Mouse (Mus musculus) large intestine, adult 2 months (tissue): ENCODE measurements around the gene Ntrk3. TPM values are rescaled to one million over a fixed set of nuclear protein-coding genes. Genes with fewer than 3 reads are reported as not detected.

Source experiments
- DNase-seq: peaks from one replicate; pipeline ENCODE4 v3.0.0-alpha.2; 2012; ENCODE audit warnings: low read depth, low spot score
- WGBS: fragments of 180-500 bp; shearing (Covaris S2); methylation state at CpG from one replicate; pipeline ENCODE4 v1.1.7; 2018; 5-methylcytosine and 5-hydroxymethylcytosine counted together
- polyA plus RNA-seq: library from polyadenylated mRNA; depleted of rRNA; stranded (reverse); fragments of >200 nt; gene quantifications from 2 replicates; pipeline ENCODE4 v1.2.3, GENCODE M21; 2012

Gene Ntrk3
- polyA plus RNA-seq, 1 experiment = 1.0 TPM

- WGBS = 86% methylated on average over 2 of the region's 2 CpGs
- no peak for DNase-seq
These were observed 451.1 kb downstream of the Ntrk3 start for GRCm38 (mm10) chr7:78286516-78287238.

GRCm38 (mm10) chr7:78269506-78270250 is 468.1 kb downstream of the Ntrk3 start:
- 79% methylated on average over 3 of the region's 3 CpGs for WGBS
- no peak for DNase-seq

- no peak for DNase-seq
- 39% methylated on average over 1 of the region's 1 CpGs for WGBS
These were observed 470.3 kb downstream of the Ntrk3 start for GRCm38 (mm10) chr7:78267461-78268007.

- WGBS = 54% methylated on average over 5 of the region's 5 CpGs
- DNase-seq = no peak
These were observed 473.3 kb downstream of the Ntrk3 start for GRCm38 (mm10) chr7:78264432-78265002.

- WGBS = 82% methylated on average over 8 of the region's 8 CpGs
- no peak for DNase-seq
These were observed 476.2 kb downstream of the Ntrk3 start for GRCm38 (mm10) chr7:78261420-78262125.

- WGBS = 26% methylated on average over 4 of the region's 4 CpGs
- no peak for DNase-seq
These were observed 479.7 kb downstream of the Ntrk3 start for GRCm38 (mm10) chr7:78258151-78258550.

GRCm38 (mm10) chr7:78253777-78254385 is 483.9 kb downstream of the Ntrk3 start:
- WGBS = 66% methylated on average over 3 of the region's 3 CpGs
- no peak for DNase-seq

- 47% methylated on average over 5 of the region's 5 CpGs for WGBS
- no peak for DNase-seq
These were observed 489.6 kb downstream of the Ntrk3 start for GRCm38 (mm10) chr7:78248119-78248642.

- 54% methylated on average over 2 of the region's 2 CpGs for WGBS
- DNase-seq = no peak
These were observed 498.8 kb downstream of the Ntrk3 start for GRCm38 (mm10) chr7:78239012-78239411.

- no peak for DNase-seq
- WGBS = 68% methylated on average over 6 of the region's 6 CpGs
These were observed 516.1 kb downstream of the Ntrk3 start for GRCm38 (mm10) chr7:78221668-78222067.

GRCm38 (mm10) chr7:78220949-78221348 is 516.9 kb downstream of the Ntrk3 start:
- no peak for DNase-seq
- WGBS = 67% methylated on average over 4 of the region's 4 CpGs

- WGBS = 35% methylated on average over 17 of the region's 17 CpGs
- DNase-seq = no peak
These were observed 546.7 kb downstream of the Ntrk3 start for GRCm38 (mm10) chr7:78190931-78191653.

GRCm38 (mm10) chr7:78185578-78185977 is 552.2 kb downstream of the Ntrk3 start:
- WGBS = 62% methylated on average over 4 of the region's 4 CpGs
- DNase-seq = no peak

GRCm38 (mm10) chr7:78183396-78183795 is 554.4 kb downstream of the Ntrk3 start:
- WGBS = 43% methylated on average over 1 of the region's 1 CpGs

GRCm38 (mm10) chr7:78179996-78180665 is 557.7 kb downstream of the Ntrk3 start:
- WGBS = 71% methylated on average over 4 of the region's 4 CpGs
- no peak for DNase-seq

More at GRCm38 (mm10) chr7:78183396-78183795, 554.4 kb downstream of the Ntrk3 start:
- DNase-seq = no peak

GRCm38 (mm10) chr7:78172267-78172955 is 565.4 kb downstream of the Ntrk3 start:
- 53% methylated on average over 5 of the region's 5 CpGs for WGBS
- DNase-seq = no peak

GRCm38 (mm10) chr7:78165466-78165865 is 572.3 kb downstream of the Ntrk3 start:
- 26% methylated on average over 1 of the region's 1 CpGs for WGBS
- no peak for DNase-seq
